Mouse (Mus musculus) CH12.LX (cell line): ENCODE data around the gene Pik3r2. TPM values are rescaled to one million over a fixed set of nuclear protein-coding genes. Genes with fewer than 3 reads are reported as not detected.

Experiments used
- DNase-seq: peaks from one replicate; pipeline ENCODE4 v3.0.0-alpha.2; 2013; ENCODE audit errors: extremely low read depth
- H3K27ac ChIP-seq: 2 replicates; pipeline ENCODE4 v1.5.1; 2012; ENCODE audit warnings: low read depth, mild to moderate bottlenecking, control low read depth, moderate library complexity; ENCODE audit not compliant: insufficient read depth
- H3K27me3 ChIP-seq: replicated peaks from 2 replicates; pipeline ENCODE3; 2012; ENCODE audit warnings: inconsistent platforms
- H3K36me3 ChIP-seq, 2 experiments: replicated peaks in 1 of 2; 2 replicates each; pipeline versions ENCODE3 to v1.6.1; 2012; ENCODE audit warnings: inconsistent platforms in 1 of 2, low read length in 1 of 2, mild to moderate bottlenecking in 1 of 2, mixed read lengths in 1 of 2, moderate library complexity in 1 of 2; ENCODE audit not compliant: control insufficient read depth in 1 of 2, insufficient read depth in 1 of 2
- H3K4me1 ChIP-seq, 2 experiments: 2 replicates each; pipeline ENCODE4 v1.6.1; 2012; ENCODE audit warnings: inconsistent platforms in 1 of 2, moderate library complexity in 1 of 2; ENCODE audit not compliant: insufficient read depth in 2 of 2, control insufficient read depth in 1 of 2
- H3K4me2 ChIP-seq: 2 replicates; pipeline ENCODE4 v1.6.1; 2012; ENCODE audit warnings: low read depth, mild to moderate bottlenecking, control low read depth; ENCODE audit not compliant: poor library complexity, insufficient read depth, severe bottlenecking
- H3K4me3 ChIP-seq, 3 experiments: fragments of 150-350 bp in 1 of 3; sonication (generic) in 1 of 3; replicated peaks in 1 of 3; 2 replicates each; pipeline versions ENCODE3 to v1.5.1; 2011 to 2012; ENCODE audit warnings: low read depth in 2 of 3, low read length in 2 of 3, mild to moderate bottlenecking in 2 of 3, moderate library complexity in 2 of 3, control low read depth in 1 of 3, improper control_type of control experiment in 1 of 3, inconsistent platforms in 1 of 3, mixed read lengths in 1 of 3; ENCODE audit not compliant: poor library complexity in 1 of 3
- H3K79me2 ChIP-seq: replicated peaks from 2 replicates; pipeline ENCODE4 v1.6.1; 2012; ENCODE audit warnings: mild to moderate bottlenecking, moderate library complexity; ENCODE audit not compliant: control insufficient read depth, poor library complexity, insufficient read depth, severe bottlenecking; ENCODE audit errors: extremely low read depth
- H3K9ac ChIP-seq: 2 replicates; pipeline ENCODE4 v1.6.1; 2012; ENCODE audit warnings: low read depth, mild to moderate bottlenecking, control low read depth, moderate library complexity; ENCODE audit not compliant: insufficient read depth
- H3K9me3 ChIP-seq: replicated peaks from 2 replicates; pipeline ENCODE3; 2012; ENCODE audit warnings: low read length, inconsistent platforms, mixed read lengths
- CHD1 ChIP-seq: IDR thresholded peaks from 2 replicates; pipeline ENCODE4 v1.6.1; 2012; ENCODE audit warnings: low read depth, low read length, improper control_type of control experiment, inconsistent platforms
- ELF1 ChIP-seq: IDR thresholded peaks from 2 replicates; pipeline ENCODE4 v1.6.1; 2014; ENCODE audit warnings: low read depth, mild to moderate bottlenecking, inconsistent platforms, low read length, improper control_type of control experiment
- GABPA ChIP-seq: IDR thresholded peaks from 2 replicates; pipeline ENCODE4 v1.6.1; 2012; ENCODE audit warnings: low read depth, low read length, improper control_type of control experiment, inconsistent platforms; ENCODE audit not compliant: insufficient replicate concordance
- JUND ChIP-seq: conservative IDR thresholded peaks from 2 replicates; pipeline ENCODE4 v1.6.1; 2011; ENCODE audit warnings: low read depth, low read length, improper control_type of control experiment
- NELFE ChIP-seq: IDR thresholded peaks from 2 replicates; pipeline ENCODE4 v1.6.1; 2011; ENCODE audit warnings: low read depth, low read length, improper control_type of control experiment
- NRF1 ChIP-seq: IDR thresholded peaks from 2 replicates; pipeline ENCODE4 v1.6.1; 2014; ENCODE audit warnings: low read depth, mild to moderate bottlenecking, inconsistent platforms, low read length, improper control_type of control experiment, moderate library complexity
- PAX5 ChIP-seq: IDR thresholded peaks from 2 replicates; pipeline ENCODE4 v1.6.1; 2012; ENCODE audit warnings: low read length, inconsistent platforms, mixed read lengths
- POLR2AphosphoS2 ChIP-seq: IDR thresholded peaks from 2 replicates; pipeline ENCODE4 v1.6.1; 2011; ENCODE audit warnings: low read depth, low read length, improper control_type of control experiment
- RCOR1 ChIP-seq: conservative IDR thresholded peaks from 2 replicates; pipeline ENCODE4 v1.6.1; 2012; ENCODE audit warnings: low read depth, mild to moderate bottlenecking, inconsistent platforms, low read length, improper control_type of control experiment
- SIN3A ChIP-seq: IDR thresholded peaks from 2 replicates; pipeline ENCODE4 v1.6.1; 2012; ENCODE audit warnings: low read length, improper control_type of control experiment, inconsistent platforms
- SMC3 ChIP-seq: IDR thresholded peaks from 2 replicates; pipeline ENCODE4 v1.6.1; 2011; ENCODE audit warnings: low read depth, low read length, improper control_type of control experiment
- UBTF ChIP-seq: IDR thresholded peaks from 2 replicates; pipeline ENCODE4 v1.6.1; 2012; ENCODE audit warnings: low read depth, mild to moderate bottlenecking, inconsistent platforms, low read length, improper control_type of control experiment, moderate library complexity
- USF2 ChIP-seq: conservative IDR thresholded peaks from 2 replicates; pipeline ENCODE4 v1.6.1; 2011; ENCODE audit warnings: low read depth, low read length, improper control_type of control experiment
- ZC3H11A ChIP-seq: IDR thresholded peaks from 2 replicates; pipeline ENCODE4 v1.6.1; 2012; ENCODE audit warnings: low read depth, mild to moderate bottlenecking, inconsistent platforms, low read length, improper control_type of control experiment
- ZMIZ1 ChIP-seq: IDR thresholded peaks from 2 replicates; pipeline ENCODE4 v1.6.1; 2012; ENCODE audit warnings: low read depth, mild to moderate bottlenecking, inconsistent platforms, low read length, improper control_type of control experiment
- dilution Hi-C: fragments of 300-500 bp; cut with MboI; formaldehyde crosslinking; loops from 2 replicates; pipeline ENCODE4 v1.14.3; 2020; ENCODE audit warnings: low sequenced_read_pairs; ENCODE audit not compliant: extremely low pct_unique_long_range_greater_than_20kb, extremely low pct_ligation_motif_present
- in situ Hi-C: fragments of 300-500 bp; cut with MboI; formaldehyde crosslinking; loops from 3 replicates; pipeline ENCODE4 v1.14.3; 2019; ENCODE audit warnings: low sequenced_read_pairs, low pct_ligation_motif_present, low pct_unique_long_range_greater_than_20kb, mixed read lengths
- polyA plus RNA-seq: library from polyadenylated mRNA; unstranded; fragments of >175 nt; gene quantifications from 2 replicates; pipeline ENCODE4 v1.2.1, GENCODE M21; 2012; ENCODE audit warnings: low read depth; ENCODE audit not compliant: insufficient read length
- total RNA-seq, 2 experiments: library from RNA; depleted of rRNA; stranded (reverse); fragments of 300-350 nt in 1 of 2; fragments of >200 nt in 1 of 2; gene quantifications; 2 replicates each; pipeline ENCODE4 v1.2.3; 2012 to 2014

Pik3r2 gene
- total and polyA plus RNA-seq, 3 experiments: 13.8 to 45.9 (median 25.8) TPM

- Histone ChIP-seq H3K9me3 (no peaks in the 10 kb centered on the region), H3K79me2 (no peaks in the 10 kb centered on the region), H3K4me1 (peaks cover 3 to 29% of the 10 kb centered on the region in 2 experiments), H3K4me3 (no peak overlapping the region), H3K27ac (no peak overlapping the region), H3K4me2 (no peak overlapping the region), H3K9ac (no peak overlapping the region), H3K36me3 (peaks cover 4 to 48% of the 10 kb centered on the region in 2 experiments), H3K27me3 (no peaks in the 10 kb centered on the region)
- DNase-seq: no peak
- TF ChIP-seq CHD1 (no peak), ELF1 (no peak), JUND (no peak), ZC3H11A (no peak), UBTF (no peak), RCOR1 (no peak), USF2 (no peak), PAX5 (no peak), ZMIZ1 (no peak), GABPA (no peak), NELFE (no peak), POLR2AphosphoS2 (no peak)
- dilution Hi-C loops: no loop called here
- in situ Hi-C loops: no loop called here
These were observed 28.0 kb downstream of the Pik3r2 start for GRCm38 (mm10) chr8:70748246-70749096.

DNA sequence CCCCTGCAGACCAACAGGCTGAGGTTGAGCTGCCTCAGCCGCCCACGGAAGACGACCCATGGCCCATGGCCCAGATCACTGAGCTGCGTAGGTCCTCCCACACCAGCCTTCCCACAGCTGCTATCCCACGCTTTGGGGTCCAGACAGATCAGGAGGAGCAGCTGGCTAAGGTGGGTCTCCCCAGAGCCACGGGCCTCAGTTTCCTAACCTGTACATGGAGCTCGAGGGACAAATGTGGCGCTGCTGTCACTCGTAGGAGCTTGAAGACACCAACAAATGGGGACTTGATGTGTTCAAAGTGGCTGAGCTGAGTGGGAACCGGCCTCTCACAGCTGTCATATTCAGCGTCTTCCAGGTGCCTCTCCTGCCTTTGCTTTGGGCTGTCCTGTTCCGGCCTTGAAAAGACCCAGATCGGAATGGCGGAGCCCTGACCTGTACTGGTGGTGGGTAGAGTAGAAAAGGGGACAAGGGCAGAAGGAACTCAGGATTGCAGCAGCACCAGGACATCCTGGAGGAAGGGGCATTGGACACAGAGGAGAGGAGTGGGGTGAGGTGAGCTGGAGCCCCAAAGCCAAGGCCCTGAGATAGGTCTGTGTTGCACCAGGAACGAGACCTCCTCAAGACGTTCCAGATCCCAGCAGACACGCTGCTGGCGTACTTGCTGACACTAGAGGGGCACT is 29.2 kb downstream of the Pik3r2 start:
- Histone ChIP-seq H3K27me3 (no peaks in the 10 kb centered on the region), H3K4me1 (peaks cover 3 to 20% of the 10 kb centered on the region in 2 experiments), H3K4me3 (no peak overlapping the region), H3K9me3 (no peaks in the 10 kb centered on the region), H3K79me2 (no peaks in the 10 kb centered on the region), H3K36me3 (peaks cover 4 to 50% of the 10 kb centered on the region in 2 experiments), H3K27ac (no peak overlapping the region), H3K9ac (no peak overlapping the region), H3K4me2 (no peak overlapping the region)
- in situ Hi-C loops (no loop called here), dilution Hi-C loops (no loop called here)
- DNase-seq: no peak
- TF ChIP-seq SIN3A (no peak), ZMIZ1 (no peak), NRF1 (no peak), SMC3 (no peak)
